Mouse (Mus musculus) lung, postnatal 0 days (tissue): ENCODE data around the gene Unc5c.

Source experiments
- CTCF ChIP-seq: IDR thresholded peaks from 2 replicates; pipeline ENCODE4 v1.5.1; 2016; ENCODE audit warnings: antibody characterized with exemption, mild to moderate bottlenecking
- EP300 ChIP-seq: IDR thresholded peaks from 2 replicates; pipeline ENCODE4 v1.6.1; 2016; ENCODE audit warnings: antibody characterized with exemption, mild to moderate bottlenecking, control low read depth

DNA sequence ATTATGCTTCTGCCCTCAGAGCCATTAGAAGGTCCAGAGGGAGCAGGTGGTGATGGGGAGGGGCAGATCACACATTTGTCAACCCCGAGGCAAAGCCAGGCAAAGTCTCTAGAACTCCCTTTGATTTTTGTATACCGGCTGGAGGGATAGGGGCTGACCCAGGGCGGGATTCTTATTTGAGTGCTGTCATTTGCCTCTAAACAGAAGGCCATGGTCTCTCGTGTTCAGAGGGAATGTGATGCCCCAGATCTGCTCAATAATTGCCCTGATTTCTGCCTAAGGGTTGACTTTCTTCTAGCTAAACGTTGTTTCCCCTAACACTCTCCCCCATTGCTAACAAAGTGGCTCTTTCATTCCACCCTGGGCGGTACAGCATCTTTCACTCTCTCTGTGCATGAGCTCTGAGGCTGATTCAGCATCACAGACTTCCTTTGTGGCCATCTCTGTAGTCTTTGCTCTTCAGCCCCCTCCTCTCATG lies 136.1 kb downstream of the Unc5c start:
- TF ChIP-seq EP300, result no peak
- TF ChIP-seq CTCF, result no peak
